ENCODE assay signal across 8 mouse cellular contexts in genomic region chr13:59584947-59585647, GRCm38 (mm10). TPM values are rescaled to one million over a fixed set of nuclear protein-coding genes. Genes with fewer than 3 reads are reported as not detected.
DNase-seq lines count a peak whose midpoint lies in the region; ATAC-seq and TF ChIP-seq lines count a peak whose summit lies in the region.

Agtpbp1 (minus strand) TSS chr13:59585227.
Naa35 (plus strand) TSS chr13:59585259.

- H3K36me3 ChIP-seq in hindbrain, embryonic 13.5 days, result peaks cover 27% of the 10 kb centered on the region

- POLR2A ChIA-PET in Patski (lab: Charles Lee), result interaction anchor here (0.7 kb wide), 1 partner anchor 18 kb away, joined by 3 read pairs; no protein-coding TSS in a partner anchor

- CTCF ChIA-PET in Patski (lab: Charles Lee), result interaction anchor here (0.8 kb wide), 1 partner anchor 143 kb away, joined by 3 read pairs; no protein-coding TSS in a partner anchor

- peaks cover 39% of the 10 kb centered on the region for H3K4me1 ChIP-seq in hindbrain, embryonic 13.5 days (replicated peaks)

- TF ChIP-seq CTCF in Patski (IDR thresholded peaks at IDR 0.05), result no peak

- H3K9me3 ChIP-seq in hindbrain, embryonic 13.5 days, result no peaks in the 10 kb centered on the region

- peak within 1 kb of the TSS; percentile 96 for H3K4me2 ChIP-seq in hindbrain, embryonic 13.5 days

- in situ Hi-C loops in Patski (cut with MboI; ENCODE audit: low pct_unique_long_range_greater_than_20kb), result no loop called here

- H3K27me3 ChIP-seq in Patski, result no peaks in the 10 kb centered on the region
- no peaks in the 10 kb centered on the region for H3K27me3 ChIP-seq in hindbrain, embryonic 13.5 days

- peak within 1 kb of the TSS; percentile 95 for H3K9ac ChIP-seq in hindbrain, embryonic 13.5 days

- peak; percentile 93 for DNase-seq in Patski (ENCODE audit: low read depth, low spot score)
- peak; percentile 100 for DNase-seq in cerebellum, postnatal 14 days
- peak; percentile 98 to 99 for DNase-seq in frontal cortex, postnatal 14 days (ENCODE audit: low spot score in 2 of 2)
- DNase-seq in layer of hippocampus, postnatal 25 days (ENCODE audit: extremely low spot score in 1 of 2, low spot score in 1 of 2), result peak; percentile 99
- DNase-seq in lung, postnatal 25 days (ENCODE audit: low spot score), result peak; percentile 99
- DNase-seq in retina, embryonic 14.5 days (ENCODE audit: low spot score), result peak; percentile 99
- DNase-seq in thymus, postnatal 4 days, result peak; percentile 100

- peak within 1 kb of the TSS; percentile 92 for H3K4me3 ChIP-seq in hindbrain, embryonic 13.5 days

- peak; percentile 90 for ATAC-seq in Patski
- peak; percentile 98 for ATAC-seq in hindbrain, embryonic 13.5 days (ENCODE audit: low FRiP score)

- peak within 1 kb of the TSS; percentile 90 for H3K27ac ChIP-seq in hindbrain, embryonic 13.5 days

- WGBS in hindbrain, embryonic 13.5 days, result under 1% methylated on average over 82 of the region's 83 CpGs

RNA-seq across cellular contexts. Expression of gene Agtpbp1, which starts in this region (rescaled TPM):
- polyA plus RNA-seq in Patski (2021), result 39.6 TPM
- polyA plus RNA-seq in hindbrain, embryonic 13.5 days (2015; fragmentation: Nextera tagmentation; extraction: Ambion mirVana), result 55.6 and 57.6 TPM in 2 replicates
- total RNA-seq in layer of hippocampus, postnatal 25 days (2021), result 100 to 1,000 TPM; 351 to 374 TPM

RNA-seq across cellular contexts. Expression of gene Naa35, which starts in this region (rescaled TPM):
- 75.0 TPM for polyA plus RNA-seq in Patski (2021)
- polyA plus RNA-seq in hindbrain, embryonic 13.5 days (2015; fragmentation: Nextera tagmentation; extraction: Ambion mirVana), result 156 and 159 TPM in 2 replicates
- 100 to 1,000 TPM in 1 of 2 experiments, 10 to 100 TPM in 1; 99.1 to 103 TPM for total RNA-seq in layer of hippocampus, postnatal 25 days (2021)

Comparison
In these comparisons a context has a peak if more than half of its experiments do, and no peak if none do; other contexts are left out.
1. Peak in every context shown above with its lines: DNase-seq, ATAC-seq, H3K4me3 ChIP-seq and H3K27ac ChIP-seq.